Mouse (Mus musculus): ENCODE measurements around the gene Zmiz2.
"Not testable (repeated sequence)": the region's sequence is repeated elsewhere in the genome, so short reads cannot be mapped to it uniquely, and the experiment has no call there.

Zmiz2 gene

DNA sequence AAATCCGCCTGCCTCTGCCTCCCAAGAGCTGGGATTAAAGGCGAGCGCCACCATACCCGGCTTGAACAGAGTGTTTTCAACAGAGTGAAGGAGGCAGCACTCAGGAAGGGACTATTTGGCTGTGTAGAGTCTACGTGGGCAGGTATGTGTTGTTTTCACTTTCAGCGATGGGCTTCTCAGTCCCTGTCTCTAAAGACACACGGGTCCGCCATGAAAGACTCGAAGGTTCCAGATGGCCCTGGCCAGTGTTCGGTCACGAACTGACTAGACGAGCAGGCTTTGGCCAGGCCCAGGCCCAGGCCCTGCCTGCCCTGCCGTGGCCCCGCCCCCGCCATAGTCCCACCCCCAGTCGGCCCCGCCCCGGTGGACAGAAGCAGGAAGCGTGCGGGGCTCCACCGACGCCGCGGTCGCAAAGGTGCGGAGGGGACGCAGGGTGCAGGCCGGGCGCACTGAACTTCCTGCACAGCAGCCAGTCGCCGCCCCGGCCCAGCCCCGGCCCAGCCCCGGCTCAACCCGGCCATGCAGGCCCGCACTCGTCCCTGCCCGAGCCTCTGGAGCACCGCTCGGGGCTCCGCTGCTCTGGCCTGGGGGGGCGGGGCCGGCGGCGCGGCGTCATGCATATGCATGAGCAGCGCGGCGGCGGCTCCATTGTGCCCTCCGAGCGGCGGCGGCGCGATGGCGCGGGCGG, at the start of gene Zmiz2:
TSS of gene Zmiz2 (plus strand) at position 349 of the 688 bp plus-strand sequence.
- DNase-seq: peak; percentile 99

DNA sequence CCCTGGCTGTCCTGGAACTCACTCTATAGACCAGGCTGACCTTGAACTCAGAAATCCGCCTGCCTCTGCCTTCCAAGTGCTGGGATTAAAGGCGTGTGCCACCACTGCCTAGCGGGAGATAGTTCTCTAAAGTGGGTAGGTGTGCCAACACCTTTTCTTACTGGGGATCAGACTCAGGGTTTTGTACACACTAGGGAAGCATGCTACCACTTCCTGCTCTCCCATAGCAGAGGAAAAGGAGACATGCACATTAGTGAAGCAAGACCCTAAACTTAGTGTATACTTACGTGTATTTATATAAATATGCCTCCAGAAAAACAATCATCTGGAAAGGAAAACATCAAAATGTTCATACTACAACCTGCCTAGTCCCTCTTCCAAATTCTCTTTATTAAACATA, 42.9 kb upstream of the Zmiz2 start:
- peak; percentile 66 for DNase-seq

DNA sequence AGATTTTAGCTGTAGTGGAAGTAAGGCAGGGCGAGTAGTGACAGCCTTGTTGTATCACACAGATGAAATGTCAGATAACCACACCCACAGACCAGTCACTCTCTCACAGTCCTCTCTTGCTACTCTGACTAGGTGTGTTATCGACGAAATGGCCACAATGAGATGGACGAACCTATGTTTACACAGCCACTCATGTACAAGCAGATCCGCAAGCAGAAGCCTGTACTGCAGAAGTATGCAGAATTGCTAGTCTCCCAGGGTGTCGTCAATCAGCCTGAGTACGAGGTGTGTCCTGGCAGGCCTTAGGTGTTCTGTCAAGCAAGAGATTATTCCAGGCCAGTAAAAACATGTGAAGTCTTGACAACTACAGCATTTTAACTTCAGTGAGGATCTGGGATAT, 41.9 kb upstream of the Zmiz2 start:
- DNase-seq: peak; percentile 73

DNA sequence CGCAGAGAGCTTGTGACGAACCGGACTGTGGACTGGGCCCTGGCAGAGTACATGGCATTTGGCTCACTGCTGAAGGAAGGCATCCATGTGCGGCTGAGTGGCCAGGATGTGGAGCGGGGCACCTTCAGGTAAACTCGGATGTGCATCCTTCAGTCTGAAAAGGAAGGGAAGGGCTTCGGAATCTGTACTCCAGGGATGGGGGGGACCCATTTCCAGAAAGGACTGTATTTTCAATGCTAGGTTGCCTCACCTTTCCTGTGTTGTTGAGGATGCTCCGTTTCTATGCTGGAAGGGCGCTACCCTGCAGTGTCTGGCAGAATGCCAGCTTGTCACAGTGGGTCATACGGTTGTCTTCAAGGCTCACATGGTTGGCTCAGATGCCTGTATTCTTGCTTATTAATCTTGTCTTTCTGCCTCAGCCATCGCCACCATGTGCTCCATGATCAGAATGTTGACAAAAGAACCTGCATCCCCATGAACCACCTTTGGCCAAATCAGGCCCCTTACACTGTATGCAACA, 40.1 kb upstream of the Zmiz2 start:
- peak; percentile 87 for DNase-seq

DNA sequence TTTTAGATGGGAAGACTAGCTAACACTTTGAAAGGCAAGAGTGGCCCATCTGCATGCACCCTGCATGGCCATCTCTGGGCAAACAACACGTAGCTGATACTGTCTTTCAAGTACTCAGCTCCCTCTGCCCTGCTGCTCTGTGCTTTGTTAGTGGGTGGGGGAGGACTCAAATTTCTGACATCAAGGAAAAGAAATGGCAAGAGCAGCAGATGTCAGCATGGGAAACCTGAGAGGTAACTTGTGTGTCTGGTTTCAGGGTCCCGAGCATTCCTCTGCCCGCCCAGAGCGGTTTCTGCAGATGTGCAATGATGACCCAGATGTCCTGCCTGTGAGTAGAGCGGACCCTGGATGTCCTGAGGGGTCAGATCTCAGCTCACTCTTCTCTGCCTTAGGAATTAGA, 39.3 kb upstream of the Zmiz2 start:
- DNase-seq: peak; percentile 81

DNA sequence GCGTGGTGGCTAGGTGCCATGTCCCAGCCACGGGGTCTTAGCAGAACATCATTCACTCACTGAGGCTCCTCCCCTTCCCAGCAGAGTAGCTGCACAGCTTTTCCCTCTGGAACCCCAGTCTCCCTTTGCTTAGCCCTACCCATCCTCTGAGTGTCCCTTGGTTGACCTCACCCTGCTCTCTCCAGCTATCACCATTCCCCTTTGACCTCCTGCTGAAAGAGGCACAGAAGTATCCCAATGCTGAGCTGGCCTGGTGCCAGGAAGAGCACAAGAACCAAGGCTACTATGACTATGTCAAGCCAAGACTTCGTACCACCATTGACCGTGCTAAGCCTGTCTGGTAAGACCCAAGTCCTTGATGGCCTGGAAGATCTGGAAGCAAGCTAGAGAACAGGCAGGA, 33.8 kb upstream of the Zmiz2 start:
- no peak for DNase-seq

DNA sequence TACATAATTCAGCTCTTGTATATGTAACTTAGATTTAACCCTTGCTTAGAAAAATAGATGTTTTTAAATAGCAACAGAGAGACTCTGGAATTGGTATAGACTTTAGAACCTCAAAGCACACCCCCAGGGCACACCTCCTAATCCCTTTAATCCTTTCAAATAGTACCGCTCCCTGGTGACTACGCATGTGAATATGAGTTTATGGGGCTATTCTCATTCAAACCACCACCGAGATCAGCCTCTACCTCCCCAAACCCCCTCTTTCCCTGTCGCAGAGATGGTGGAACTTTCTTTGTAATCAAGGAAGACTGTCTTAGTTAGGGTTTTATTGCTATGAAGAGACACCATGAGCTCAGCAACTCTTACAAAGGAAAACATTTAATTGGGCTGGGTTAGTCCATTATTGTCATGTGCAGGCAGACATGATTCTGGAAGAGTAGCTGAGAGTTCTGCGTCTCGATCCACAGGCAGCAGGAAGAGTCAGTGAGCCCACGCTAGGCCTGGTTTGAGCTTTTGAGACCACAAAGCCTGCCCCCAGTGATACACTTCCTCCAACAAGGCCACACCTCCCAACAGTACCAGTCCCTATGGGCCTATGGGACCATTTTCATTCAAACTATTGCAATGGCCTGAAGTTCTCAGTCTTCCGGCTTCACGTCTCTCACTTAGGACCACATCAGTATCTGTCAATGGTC, 24.1 kb upstream of the Zmiz2 start:
- no peak for DNase-seq

DNA sequence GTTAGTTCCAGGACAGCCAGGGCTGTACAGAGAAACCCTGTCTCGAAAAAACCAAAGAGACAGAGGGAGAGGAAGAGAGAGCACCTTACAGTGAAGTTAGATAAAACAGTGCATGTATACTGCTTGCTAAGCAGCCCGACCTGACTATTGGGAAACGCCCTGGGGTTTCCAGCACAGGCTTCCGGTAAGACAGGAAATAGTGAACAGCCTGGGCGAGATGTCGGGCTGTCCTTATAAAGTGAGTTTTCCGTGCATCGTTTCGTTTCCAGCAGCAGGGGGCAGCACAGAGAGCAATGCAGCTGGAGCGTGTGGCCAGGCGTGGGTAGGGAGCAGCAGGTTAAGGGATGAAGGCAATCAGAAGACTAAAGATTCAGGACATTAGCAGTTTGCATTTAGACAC, 23.0 kb upstream of the Zmiz2 start:
- peak; percentile 98 for DNase-seq

DNA sequence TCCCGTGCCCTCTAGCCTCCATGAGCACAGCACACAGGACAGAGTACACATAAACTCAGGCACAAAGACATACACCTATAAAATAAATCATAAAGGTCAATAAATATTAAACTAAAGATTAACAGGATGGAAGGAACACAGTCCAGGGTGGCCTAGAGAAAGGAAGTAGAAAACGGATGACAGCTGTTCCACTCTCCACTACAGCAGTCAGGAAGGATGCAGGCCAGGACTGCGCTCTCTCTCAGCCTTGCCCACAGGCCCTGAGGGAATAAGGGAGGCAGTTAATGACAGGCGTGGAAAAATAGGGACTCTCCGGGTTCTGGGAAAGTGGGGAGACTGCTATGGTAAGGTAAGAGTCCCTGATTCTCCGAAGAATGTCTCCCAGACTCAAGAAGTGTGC, 22.4 kb upstream of the Zmiz2 start:
- no peak for DNase-seq

DNA sequence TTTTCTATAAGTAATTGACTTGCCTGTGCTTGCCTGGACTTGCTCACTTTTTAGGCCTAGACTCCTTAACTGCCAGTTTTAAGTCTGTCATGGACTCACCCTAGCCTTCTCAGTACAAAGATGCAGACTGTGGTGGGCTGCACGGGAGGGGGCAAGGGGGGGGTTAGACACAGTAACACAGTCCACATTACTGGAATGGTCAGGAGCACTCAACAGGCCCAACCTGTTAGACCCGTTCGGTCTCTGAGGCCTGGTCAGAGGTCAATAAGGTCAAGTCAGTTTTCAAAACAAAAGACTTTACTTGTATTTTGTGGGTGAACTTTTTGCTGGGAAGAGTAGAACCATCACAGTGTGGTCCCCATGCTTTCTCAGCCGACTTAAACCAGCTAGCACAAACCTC, 21.7 kb upstream of the Zmiz2 start:
- no peak for DNase-seq

DNA sequence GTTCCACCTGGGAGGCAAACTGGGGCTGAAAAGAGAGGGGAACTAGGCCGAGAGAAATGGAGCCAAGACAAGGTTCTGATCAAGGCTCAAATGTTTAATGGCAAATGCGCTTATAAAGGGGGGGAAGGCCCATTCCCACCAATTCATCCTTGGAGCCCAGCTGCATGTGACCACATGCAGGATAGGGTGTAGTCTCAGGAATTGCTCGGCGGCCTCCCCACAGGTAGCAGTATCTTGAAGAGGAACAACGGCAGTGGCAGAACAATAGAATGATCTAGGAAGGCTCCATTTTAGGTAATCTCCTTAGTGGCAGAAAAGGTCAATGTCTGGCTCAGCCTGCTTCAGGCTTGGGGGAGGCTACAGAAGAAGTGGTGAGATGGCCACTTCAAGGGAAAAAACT, 20.9 kb upstream of the Zmiz2 start:
- not testable (repeated sequence) for DNase-seq

DNA sequence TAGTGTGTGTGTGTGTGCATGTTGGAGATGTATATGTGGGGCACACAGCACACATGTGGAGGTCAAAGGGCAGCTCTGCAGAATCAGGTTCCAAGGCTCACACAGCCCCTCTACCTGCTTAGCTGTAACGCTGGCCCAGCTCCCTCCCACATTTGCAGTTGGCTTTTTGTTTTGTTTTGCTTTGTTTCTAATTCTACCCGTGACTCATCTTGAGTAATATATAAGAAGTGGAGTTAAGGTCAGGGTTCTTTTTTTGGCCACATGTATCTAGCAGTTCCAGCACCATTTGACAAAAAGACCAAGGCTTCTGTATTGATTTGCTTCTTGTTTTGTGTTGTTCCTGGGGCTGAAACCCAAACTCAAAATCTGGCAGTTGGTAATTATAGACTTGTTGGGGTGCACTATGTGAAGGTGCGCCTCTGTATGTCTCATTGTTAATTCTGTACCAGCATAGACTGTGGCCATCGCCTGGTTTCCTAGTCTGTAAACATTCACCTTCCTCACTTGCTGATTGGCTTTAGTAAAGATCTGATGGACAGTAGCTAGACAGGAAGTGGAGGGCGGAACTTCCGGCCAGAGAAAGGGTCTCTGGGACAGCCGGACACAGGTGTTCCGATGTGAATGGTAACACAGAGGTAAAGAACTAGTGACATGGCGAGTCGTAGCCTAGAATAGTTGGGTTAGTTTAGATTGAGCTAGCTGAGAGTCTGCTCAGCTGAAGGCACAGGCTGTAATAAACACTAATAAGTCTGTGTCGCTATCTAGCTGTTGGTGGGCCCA, 17.3 kb upstream of the Zmiz2 start:
- DNase-seq: no peak

DNA sequence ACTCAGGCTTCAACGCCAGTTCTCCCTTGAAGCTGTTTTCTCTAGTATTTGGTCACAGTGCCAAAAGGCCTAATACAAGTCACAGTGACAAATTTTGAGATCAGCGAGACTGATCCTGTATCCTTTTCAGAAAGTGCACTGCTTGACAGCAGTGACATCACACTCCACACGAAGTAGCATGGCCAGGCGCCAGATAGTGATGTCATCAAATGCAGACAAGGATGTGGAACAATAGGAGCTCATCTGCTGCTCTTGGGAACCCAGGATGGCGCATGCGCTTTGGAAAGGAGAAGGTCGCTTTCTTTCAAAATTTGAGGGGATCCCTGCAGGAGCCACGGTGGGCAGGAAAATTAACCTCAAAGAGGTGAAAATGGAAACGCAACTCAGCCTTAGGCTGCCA, 16.1 kb upstream of the Zmiz2 start:
- no peak for DNase-seq

DNA sequence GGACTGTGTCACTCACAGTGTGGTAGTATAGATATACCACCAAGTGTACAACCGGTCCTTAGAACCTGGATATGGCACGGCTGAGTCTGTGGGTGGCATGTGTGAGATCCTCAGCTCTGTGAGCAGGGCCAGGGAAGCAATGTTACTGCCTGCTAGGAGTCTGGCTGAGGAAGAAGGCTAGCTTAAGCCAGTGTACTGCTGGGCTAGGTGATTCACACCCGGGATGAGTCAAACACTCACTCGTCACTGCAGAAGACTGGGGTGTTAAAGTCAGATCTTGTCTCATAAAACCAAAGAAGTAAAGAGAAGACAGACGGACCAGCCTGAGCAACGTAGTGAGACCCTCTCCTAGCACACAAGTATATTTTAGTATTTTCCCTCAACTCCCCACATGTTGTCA, 8.0 kb upstream of the Zmiz2 start:
- no peak for DNase-seq

DNA sequence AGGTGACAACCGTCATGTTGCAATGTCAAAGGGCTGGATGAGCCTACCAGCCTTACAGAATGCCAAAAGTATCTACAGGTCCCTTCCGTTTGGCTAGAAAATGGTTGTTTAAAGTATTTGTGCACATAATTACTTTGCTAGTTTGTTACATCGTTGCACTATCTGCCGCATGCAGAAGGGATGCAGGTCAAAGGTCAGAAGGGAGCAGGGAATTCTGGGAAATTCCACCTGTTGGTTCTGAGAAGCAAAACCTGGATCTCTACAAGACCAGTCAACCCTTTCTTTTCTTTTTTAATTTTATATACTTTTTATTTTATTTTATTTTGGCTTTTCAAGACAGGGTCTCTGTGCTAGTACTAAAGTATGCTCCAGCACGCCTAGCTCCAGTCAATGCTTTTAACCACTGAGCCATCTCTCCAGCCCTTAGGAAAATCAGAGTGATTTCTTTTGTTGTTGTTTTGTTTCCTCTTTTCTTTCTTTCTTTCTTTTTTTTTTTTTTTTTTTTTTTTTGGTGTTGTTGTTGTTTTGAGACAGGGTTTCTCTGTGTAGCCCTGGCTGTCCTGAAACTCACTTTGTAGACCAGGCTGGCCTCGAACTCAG, 648 bp upstream of the Zmiz2 start:
- peak; percentile 85 for DNase-seq

DNA sequence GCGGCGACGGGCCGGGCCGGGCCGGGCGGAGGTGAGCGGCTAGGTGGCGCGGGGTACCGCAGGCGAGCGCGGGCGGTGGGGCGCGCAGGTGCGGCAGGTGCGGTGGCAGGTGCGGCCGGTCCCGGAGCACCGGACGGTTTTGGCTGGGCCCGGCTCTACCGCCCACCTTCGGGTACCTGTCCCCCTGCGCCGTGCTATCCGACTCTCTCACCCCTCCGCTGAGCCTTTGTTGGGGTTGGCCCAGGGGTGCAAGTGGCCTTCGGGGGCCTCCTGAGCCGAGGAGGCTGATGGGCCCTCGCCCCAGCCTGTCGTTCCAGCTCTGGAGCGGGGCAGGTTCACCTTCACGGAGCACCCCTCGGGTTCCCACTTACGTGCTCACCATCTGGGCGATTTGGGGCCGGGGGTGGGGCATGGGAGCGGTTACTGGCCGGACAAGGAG, 628 bp downstream of the Zmiz2 start:
- DNase-seq: peak; percentile 96

DNA sequence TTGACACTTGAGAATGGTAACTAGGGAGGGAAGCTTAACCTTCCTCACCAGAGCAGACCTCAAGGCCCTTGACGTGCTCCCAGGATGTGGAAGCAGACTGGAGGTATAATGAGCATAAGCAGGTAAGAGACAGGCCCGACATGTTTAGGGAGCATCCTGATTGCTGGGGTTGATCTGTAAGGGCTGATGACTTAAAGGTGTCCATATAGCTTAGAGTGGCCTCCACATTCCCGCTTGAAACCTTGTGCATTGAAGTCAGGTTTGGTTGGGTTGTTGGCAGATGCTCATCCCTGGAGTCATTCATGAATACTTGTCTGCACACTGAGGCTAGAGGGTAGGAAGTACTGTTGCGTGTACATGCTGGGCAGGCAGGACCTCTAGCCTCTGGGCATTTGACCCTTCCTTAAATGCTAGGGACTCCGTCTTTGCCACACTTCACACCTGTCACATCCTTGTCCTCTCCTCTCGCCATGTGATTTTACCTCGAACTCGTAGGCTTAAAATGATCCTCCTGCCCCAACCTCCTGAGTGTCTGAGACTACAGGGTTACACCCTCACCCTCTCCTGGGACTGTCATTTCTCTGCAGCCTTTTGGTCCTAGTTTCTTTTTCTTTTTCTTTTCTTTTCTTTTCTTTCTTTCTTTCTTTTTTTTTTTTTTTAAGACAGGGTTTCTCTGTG, 1.6 kb downstream of the Zmiz2 start:
- DNase-seq: peak; percentile 86

DNA sequence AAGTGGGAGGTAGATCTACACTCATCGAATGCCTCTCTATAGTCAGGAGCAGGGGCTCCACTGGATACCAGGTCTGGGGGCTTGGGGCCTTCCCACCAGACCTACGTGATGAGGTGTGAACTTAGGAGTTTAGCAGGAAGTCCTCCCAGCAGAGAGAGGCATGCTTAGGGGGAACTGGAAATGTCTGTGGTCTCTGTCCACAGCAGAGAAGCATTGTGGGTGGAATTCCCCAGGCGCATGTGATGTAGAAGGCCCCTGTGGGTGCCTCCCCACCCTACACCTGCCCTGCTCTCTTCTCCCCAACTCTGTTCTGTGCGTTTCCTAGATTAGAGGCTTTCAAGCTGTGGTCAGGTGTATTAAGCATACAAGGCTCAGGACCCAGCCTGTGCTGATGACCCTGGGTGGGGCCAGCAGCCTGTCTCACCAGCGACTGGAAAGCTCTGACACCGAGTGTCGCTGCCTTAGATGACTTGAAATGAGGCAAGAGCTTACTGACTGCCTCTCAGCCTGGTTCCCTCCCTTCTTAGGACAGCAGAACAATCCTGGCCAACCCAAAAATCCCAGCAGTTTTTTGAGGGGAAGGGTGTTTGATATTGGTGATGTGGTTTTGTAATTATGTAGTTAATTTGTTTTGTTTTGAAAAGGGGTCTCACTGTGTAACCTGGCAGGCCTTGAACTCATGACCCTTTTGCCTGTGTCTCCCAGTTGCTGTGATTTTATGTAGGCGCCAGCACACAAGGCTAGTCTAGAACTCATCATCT, 2.8 kb downstream of the Zmiz2 start:
- DNase-seq: peak; percentile 90

DNA sequence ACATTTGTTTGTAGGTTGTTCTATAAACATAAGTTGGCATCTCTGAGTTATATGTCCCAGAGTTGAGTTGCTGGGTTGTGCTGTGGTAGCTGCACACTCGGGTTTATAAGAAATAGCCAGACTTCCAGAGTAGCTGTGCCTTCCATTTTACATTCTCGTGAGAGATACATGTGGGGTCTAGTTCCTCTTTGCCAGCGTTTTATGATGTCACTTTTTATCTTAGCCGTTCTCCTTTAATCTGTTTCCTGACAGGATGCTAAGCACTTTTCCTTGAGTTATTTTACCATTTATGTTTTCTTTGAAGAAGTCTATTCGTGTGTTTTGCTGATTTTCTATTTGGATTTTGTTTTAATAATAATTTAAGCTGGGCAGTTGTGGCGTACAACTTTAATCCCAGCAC, 4.0 kb downstream of the Zmiz2 start:
- DNase-seq: no peak

DNA sequence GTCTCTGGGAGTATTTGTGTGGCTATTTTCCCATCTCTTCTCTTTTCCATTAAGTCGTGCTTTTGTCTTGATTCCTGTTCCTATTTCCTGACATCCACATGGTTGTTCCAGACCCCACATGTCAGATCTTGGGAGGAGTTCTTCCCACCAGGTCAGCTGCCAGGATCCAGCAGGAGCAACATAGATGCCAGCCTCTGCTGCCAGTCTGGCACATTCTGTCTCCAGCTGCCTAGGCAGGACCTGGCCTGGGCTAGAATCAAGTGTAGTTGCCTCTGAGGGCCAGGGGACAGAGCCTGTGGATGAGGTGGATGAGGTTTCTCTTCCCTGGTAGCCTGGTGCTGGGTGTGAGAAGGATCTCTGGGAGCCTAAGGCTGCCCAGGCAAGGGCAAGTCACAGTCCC, 5.0 kb downstream of the Zmiz2 start:
- DNase-seq: peak; percentile 91

DNA sequence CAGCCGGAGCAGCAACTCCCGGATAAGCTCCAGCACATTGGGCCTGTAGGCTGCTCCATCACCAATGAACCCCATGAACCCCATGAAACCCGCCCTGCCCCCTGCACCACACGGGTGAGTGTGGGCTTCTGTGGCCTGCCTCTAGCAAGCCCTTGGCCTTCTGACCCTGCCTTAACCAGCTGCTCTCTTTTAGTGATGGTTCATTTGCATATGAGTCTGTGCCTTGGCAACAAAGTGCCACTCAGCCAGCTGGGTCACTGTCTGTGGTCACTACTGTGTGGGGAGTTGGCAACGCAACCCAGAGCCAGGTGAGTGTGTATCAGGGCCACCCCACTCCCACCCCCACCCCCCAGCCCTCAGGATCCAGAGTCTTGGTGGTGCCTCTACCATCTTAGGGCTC, 6.7 kb downstream of the Zmiz2 start:
- peak; percentile 88 for DNase-seq

DNA sequence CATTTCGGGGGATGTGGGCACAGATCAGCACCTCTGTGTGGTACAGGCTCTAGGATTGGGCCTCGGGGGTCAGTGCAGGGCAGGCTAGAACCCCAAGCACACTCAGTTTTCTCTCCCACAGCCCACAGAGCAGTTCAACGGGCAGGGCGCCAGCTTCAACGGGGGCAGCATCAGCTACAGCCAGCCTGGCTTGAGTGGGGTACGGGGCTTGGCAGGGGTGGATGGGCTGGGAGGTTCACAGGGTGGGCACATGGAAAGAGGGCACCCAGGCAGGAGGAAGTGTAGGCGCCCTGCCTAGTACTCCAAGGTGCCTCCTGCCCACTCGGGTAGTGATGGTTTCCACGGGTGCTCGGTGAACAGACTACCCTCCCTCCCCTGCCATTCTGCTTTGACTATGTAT, 9.3 kb downstream of the Zmiz2 start:
- DNase-seq: peak; percentile 84

Measured in heart, adult 11 months (tissue).